Mouse (Mus musculus): ENCODE measurements around the gene Lonp2.

Gene Lonp2

DNA sequence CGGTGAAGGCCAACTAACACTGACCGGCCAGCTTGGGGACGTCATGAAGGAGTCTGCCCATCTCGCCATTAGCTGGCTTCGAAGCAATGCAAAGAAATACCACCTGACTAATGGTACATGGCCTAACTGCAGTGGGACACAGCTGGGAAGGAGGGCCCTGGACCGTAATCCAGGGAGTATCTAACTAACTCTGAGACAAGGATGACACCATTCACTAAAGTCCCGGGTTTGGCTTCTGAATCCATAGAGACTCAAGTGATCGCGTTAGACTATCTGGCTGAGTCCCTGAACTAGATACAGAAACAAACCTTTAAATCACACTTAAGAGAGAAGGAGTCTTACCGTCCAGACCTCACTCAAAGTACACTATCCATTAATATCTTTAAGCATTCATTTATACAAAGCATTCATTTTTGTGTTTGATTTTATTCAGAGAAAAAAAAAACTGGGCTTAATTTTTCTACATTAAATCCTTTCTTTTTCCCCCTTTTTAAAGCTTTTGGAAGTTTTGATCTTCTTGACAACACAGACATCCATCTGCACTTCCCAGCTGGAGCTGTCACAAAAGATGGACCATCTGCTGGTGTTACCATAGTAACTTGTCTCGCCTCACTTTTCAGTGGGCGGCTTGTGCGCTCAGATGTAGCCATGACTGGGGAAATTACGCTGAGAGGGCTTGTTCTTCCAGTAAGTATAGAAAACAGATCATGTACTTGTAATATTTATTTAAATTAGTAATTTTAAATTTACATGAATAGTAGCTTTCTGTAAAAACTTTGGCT is 89.8 kb downstream of the Lonp2 start:
- DNase-seq (ENCODE audit: low spot score), result peak; percentile 29

DNA sequence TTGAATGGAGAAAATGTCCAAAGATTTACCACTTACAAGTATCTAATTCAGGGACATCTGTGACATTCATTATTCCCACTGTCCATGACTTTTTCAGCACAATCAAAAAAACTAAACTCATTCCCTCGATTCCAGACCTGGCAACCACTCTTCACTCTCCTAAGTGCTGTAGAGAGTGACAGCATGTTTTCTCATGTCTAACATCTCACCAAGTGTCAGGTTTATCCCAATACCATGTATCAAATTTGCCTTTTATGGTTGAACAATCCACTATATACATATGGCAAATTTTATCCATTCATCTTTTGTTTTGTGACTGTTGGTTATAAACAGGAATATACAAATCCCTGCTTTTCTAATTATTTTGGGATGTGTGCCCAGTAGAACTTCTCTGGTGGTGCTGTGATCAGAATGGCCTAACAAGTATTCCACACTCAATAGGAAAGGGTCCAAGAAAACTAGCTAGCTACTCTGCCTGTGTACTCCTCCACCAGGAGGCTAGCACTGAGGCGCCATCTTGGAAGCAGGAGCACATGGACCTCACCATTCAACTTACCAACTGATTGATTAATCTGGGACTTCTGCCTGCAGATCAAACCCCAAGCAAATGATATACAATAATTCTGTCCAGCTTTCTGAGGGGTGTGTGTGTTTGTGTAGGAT is 94.6 kb downstream of the Lonp2 start:
- DNase-seq (ENCODE audit: low spot score), result no peak

DNA sequence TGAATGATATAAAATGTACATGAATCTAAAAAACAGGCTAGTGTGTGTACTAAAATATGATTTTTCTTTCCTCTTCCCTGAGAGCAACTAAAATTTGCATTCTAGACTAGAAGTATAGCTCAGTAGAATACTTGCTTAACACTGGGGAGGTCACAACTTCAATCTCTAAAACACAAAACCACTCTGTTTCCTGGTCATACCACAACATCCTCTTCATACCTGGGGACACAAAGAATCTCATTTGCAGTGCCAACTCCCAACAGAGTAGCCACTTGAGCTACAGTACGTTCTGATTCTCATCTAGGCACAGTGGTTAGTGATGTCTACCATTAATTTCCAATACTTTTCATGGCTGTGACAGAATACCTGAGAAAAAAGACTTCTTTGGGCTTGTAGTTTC is 95.5 kb downstream of the Lonp2 start:
- DNase-seq (ENCODE audit: low spot score), result no peak

DNA sequence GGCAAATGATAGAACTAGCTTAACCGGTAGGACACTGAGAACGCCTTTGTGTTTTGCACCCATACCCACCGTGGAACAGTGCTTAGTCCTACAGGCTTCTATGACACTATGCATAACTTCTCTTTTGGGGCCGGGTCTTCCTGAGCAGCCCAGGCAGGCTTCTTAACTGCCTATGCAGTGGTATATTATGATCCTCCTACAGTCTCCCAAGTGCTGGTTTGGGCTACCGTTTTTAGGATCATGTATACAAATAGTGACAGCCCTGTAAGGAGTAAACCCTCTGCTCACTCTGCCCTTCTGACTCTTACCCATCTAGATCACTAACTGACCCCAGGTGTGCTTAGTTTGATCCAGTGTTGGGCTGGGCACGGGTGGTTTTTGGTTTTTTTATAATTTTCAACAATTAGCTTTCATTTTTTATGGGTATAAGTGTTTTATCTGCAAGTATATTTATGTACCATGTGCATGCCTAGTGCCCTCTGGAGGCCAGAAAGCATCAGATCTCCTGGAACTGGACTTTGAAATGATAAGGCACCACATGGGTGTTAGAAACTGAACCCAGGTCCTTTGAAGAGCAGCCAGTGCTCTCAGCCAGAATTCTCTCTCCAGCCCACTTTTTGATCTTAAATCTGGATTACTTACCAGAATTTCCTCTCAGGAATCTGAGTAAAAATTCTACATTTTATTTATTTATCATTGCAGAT is 97.1 kb downstream of the Lonp2 start:
- no peak for DNase-seq (ENCODE audit: low spot score)

DNA sequence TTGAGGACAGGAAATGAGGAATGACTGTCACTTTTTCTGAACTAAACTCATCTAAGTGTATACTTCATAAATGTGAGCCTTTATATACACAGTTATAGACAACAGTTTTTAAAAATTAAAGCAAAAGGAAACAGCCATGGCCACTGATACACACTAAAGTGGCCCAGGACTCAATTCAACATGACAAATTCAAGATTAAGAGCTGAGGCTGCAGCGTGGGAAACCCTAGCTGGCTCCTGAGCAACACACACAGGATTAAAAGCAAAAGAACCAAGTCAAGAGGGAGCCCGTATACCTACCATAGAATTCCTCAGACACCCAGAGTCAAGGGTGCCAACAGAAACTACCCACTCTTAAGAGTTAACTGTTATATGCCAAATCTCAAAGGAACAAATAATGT is 97.6 kb downstream of the Lonp2 start:
- no peak for DNase-seq (ENCODE audit: low spot score)

DNA sequence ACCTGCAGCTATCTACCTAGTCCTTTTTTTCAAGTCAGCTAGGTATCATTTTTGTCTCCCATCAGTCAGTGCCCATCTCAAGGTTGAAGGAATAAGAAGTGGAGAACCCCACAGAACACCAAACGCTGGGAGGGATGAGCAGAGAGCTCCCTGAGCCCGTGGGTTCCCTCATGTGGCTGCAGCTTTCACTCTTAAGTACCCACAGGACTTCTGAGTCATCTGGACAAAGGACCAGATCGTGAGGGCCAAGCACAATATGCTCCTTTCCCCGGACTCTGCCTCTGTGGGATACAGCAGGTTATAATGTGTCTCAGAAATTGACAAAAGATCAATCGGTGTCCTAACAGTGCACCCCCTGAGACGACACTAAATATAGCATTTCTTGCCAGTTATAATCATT is 103.1 kb downstream of the Lonp2 start:
- DNase-seq (ENCODE audit: low spot score), result no peak

DNA sequence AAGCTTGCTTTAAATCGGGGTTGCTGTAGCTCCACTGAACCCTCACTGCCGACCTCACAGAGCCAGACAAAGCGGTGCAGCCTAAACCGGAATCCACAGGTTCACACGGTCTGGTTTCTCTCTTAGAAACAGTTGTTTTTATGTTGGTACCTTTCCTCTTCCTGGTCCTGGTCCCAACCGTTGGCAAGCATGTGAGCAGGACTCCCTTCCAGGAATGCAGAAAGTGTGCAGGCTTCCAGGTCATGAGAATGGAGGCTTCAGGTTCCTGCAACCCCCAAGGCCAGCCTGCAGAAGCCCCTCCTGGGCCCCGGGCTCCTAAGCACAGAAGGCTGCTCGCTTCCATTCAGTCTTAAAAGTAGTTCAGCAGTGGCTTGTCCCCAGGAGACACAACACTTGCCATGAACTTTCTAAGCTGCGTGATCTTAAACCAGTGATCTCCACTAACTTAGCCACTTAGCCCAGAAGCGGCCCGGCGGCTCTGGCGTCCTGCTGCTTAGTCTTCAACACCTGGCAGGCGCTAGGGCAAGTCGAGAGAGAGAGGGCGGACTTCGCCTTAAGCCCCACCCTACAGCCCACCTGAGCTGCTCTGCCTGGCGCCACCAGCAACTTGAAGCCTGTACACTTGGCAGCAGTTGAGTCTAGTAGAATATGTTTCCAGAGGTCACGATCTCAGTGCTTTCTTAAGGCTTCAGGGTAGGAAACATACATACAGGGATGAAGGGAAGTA is 104.5 kb downstream of the Lonp2 start:
- no peak for DNase-seq (ENCODE audit: low spot score)

DNA sequence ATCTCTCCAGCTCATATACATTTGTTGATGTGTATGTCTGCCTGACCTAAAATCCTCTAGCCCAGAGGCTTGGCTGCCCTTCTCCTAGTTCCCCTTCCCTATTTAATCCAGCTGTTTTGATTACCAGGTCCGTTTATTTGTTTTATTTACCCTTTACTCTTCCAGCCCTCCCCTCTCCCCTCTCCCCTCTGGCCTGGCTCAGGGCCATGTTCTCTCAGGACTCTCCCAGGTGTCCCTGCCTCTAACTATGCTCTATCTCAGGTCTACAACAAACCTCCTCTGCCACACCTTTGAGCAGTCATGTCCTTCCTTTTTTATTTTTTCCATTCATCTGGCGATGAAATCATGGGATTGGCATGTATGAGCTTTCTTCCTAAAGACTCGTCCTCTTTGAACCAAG is 106.5 kb downstream of the Lonp2 start:
- no peak for DNase-seq (ENCODE audit: low spot score)

DNA sequence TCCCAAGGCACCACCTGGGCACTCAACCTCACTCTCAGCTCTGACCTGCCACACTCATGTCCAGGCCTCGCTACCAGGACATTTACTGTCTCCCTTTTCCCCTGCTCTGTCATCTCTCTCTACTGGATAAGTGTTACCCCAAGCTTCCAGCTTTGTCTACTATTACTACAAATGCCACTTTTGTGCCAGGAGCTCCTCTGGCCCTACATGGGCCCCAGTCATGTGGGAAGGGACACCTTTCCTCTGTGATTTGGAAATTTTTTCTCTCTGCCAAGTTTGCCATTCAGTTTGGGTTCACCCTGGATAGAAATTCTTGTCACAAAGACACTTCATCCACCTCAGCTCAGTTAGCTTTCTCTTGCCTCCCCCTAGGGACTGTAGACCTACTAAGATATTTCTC is 107.0 kb downstream of the Lonp2 start:
- no peak for DNase-seq (ENCODE audit: low spot score)

DNA sequence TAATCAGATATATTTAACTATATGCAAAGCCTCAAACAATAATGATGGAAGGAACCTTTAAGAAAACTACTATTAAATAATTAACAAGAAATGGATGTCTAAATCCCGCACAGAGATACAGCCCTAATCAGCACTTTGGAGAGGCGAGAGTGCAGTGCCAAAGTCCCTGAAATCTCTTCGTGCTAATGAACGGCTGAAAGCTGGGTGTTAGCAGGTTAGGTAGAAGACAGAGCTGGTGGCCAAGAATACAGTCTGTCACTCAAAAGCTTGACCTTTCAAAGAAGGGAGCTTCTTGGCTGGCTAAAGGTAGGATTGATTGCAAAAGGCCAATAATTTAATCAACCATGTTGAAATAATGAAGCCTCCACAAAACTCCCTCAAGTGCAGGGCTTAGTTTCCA is 110.3 kb downstream of the Lonp2 start:
- no peak for DNase-seq (ENCODE audit: low spot score)

DNA sequence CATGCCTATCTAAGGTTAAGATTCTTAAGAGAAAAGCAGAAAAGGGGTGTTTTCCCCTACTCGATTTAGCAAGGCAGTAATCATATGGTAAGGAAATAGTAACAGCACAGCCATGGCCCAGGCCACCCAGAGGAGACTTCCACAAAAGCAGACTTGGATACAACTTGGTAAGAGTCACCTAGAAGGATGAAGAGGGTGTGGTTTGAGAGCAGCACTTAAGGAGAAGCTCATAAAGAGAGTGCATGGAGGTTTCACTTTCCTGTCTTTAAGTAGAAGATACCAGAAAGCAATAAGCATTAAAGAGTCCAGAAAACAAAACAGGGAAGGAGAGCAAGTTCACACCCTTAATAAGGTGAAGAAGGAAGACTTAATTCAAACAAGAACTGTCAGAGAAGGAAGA is 111.1 kb downstream of the Lonp2 start:
- DNase-seq (ENCODE audit: low spot score), result no peak

DNA sequence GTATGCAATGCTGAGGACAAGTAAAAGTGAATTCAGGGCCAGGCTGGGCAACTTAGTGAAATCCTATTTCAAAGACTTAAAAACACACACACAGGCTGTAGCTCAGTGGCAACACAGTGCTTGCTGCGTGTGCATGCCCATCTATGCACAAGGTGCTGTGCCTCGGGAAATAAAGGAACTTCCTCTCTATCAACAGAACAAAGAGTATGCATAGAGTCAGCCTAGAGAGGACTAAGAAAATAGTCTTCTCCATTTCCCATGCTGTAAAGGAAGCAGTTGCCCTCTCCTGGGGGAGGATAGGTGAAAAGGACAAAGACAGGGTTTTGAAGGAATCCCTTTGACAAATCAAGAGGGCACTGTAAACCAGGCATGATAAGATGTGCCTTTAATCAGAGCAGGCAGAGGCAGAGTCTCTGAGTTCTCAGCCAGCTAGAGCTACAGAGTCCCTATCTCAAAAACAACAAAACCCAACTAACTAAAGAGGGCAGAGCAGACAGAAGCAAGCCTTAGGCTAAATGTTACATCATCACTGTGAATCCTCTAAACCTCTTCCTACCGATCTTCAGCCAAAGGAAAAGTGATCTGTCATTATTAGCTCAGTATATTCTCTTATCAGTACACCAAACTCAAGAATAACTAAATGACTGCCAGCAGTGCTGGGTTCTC is 111.7 kb downstream of the Lonp2 start:
- no peak for DNase-seq (ENCODE audit: low spot score)

DNA sequence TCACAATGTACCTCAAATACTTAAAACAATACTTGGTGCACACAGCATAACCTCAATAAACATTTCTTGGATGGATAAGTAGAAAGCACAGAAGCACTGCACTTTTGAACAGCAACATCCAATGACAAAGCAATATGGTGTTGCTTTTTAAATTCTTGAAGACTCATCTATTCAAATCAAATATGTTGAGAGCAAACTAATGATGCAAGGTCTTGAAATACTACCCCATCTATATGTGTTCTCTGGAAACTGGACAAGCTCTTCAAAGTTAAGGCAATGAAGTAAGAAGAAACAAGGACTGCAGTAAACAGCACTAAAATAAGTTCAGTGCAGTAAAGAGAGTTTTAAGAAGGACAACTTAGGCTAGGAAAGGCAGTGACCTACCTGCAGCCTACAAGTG is 117.1 kb downstream of the Lonp2 start:
- DNase-seq (ENCODE audit: low spot score), result no peak

DNA sequence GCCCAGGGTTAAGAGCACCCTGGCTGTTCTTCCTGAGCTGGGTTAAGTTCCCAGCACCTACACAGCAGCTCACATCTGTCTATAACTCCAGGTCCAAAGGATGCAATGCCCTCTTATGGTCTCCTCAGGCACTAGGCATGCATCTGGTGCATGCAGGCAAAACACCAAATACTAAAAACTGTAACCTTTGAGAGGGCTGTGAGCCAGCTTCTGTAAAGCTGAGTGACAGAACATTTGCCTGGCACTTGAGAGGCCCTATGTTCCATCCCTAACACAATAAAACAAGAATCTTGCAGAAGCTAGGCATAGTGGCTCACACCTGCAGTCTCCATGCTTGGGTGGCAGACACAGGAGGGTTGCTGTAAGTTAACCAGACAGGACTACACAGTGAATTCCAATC is 117.8 kb downstream of the Lonp2 start:
- no peak for DNase-seq (ENCODE audit: low spot score)

DNA sequence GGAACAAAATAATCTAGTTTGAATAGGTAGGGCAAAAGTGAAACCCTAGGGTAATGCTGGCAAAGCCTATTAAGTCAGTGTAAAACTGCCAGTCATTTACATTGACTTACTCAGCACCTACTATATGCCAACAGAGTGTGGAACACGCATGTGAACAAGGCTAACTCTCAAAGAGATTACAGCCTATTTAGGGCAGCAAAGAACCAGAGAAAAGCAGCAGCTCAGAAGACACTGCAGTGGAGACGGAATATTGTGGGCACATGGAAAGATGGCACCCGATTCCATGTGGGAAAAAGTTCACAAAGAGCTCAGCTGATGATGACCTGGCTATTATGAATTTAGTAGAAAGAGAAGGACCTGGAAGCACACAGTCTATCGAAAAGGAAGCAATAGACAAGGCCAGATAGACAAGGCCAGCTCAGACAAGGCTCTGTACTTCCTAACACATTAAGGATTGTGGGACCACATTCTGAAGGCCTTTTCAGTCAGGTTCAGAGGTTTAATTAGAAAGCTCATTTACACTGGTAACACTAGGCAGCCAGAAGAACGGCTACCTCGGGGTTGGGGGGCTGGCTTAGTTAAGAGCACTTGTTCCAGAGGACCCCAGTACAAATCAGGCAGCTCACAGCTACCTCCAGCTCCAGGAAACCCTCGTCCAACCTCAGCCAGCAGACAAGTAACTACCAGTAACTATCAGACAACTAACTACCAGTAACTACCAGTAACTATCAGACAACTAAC is 118.9 kb downstream of the Lonp2 start:
- no peak for DNase-seq (ENCODE audit: low spot score)

DNA sequence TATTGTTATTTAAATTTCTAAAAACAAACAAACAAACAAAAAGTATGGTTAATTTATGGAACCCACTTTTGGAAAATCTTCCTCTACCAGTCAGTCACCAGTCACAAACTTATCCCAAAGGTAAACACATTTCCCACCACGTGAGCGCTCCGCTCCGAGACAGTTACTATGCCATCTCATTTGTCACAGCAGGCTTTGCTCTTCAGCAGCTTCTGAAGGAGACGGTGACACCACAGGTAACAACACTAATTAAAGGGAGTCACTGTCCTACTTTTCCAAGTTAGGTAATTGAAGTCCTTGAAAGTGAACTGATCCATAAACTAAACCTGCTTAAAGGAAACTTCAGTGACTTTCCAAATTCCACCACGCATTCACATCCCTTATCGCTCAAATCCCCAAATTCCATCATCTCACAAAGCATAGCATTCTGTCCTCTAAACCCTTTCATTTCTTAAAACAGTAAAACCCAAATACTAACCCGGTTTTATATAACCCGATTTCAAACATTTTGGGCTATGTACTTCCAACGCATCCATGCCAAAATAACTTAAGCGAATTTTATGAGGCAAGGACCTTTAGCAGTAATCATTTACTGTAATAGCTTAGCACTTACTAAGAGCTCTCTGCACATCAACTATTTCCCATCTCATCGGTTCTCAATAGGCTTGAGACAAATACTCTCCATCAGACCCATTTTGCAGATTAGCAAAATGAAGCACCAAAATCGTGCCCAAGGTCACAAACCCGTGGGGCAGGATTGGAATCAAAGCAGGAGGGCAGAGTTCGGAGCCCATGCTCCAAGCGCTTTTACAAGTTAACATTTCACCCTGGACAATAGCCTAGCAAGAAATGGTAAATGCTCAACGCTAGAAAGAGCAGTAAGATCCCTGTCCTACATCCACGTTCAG is 120.7 kb downstream of the Lonp2 start:
- DNase-seq (ENCODE audit: low spot score), result no peak

DNA sequence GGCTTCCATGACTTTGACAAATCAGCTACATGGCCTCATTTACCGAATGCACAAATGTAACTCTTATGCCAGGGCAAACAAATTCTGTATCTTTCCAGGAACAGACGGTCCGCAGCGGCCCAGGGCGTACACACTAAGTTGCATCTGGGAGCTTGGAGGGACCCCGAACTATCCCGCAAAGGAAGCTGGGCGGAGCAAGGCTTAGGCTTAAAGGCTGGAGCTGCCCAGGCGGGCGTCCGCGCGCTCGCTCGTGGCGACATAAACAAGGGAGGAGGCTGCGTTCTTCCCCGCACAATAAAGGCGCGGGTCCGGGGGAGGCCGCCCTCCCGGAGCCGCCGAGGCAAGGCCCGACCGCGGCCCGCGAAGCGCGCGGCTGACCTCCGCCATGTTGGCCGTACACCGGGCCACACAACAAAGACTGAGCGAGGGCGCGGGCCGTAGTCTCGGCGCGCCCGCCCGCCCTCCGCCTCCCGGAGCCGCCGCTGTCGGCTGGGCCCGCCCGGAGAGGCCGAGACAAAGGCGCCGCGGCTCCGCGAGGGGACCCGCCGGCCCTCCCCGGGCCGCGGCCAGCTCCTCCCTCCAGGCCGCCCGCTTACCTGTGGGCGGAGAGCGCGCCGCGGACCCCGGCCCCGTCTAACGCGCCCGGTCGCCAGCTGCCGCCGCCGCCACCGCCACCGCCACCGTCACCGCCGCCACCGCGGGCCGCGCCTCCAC is 121.5 kb downstream of the Lonp2 start, which contains the start of the genes Gm10638 and Siah1a:
Gene Gm10638, plus strand, starts transcription at position 479 of the 714 bp plus-strand sequence.
Gene Siah1a, minus strand, starts transcription at position 714 of the 714 bp plus-strand sequence.
- peak; percentile 54 for DNase-seq (ENCODE audit: low spot score)

DNA sequence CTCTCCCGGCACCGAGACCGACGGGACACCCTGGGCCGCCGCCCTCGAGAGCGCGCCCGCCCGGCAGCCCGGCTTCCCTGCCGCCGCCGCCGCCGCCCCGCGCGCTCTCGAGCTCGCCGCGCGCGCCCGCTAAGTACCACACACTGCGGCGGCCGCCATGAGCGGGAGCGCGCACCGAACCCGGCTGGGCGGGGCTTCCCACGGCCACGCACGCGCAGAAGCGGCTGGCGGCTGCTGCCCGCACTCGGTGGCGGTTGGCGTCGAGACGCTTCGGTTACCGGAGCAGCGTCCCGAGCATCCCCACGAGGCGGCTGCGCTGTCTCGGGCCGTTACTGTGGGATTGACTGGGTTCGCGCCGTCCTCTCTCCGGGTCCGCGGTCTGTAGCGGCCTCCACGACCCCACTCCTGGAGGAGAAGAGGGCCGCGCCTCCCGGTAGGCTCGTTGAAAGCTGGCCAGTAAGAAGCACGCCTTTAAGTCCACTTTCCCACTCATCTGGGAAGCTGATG is 122.1 kb downstream of the Lonp2 start:
- peak; percentile 93 for DNase-seq (ENCODE audit: low spot score)

DNA sequence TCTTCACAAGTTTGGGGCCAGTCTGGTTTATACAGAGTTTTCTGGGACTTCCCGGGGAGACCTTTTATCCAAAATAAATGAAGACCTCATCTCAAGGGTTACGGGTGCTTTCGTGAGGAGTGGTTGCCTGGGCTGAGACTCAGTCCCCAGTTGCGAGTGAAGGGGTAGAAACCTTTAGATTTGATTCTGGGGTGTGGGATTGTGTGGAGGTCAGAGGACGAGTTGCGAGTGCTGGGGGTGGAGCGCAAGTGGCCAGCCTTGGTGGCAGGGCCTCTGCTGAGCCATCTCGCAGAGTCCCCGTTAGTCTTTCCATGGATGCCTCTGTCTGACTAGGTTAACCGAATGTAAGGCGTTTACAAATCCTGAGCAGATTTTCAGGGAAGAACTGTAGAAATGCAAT is 122.7 kb downstream of the Lonp2 start:
- DNase-seq (ENCODE audit: low spot score), result no peak

All from lung, postnatal 25 days (tissue).